Mouse (Mus musculus) ES-Bruce4 (cell line): ENCODE measurements around the gene Pdgfd.

ENCODE experiments used
- CTCF ChIP-seq: IDR thresholded peaks from one replicate; pipeline ENCODE4 v1.8.1; 2011; ENCODE audit warnings: low read depth, low read length
- POLR2A ChIP-seq: IDR thresholded peaks from one replicate; pipeline ENCODE4 v1.8.1; 2011; ENCODE audit warnings: low read length; ENCODE audit not compliant: insufficient read depth

DNA sequence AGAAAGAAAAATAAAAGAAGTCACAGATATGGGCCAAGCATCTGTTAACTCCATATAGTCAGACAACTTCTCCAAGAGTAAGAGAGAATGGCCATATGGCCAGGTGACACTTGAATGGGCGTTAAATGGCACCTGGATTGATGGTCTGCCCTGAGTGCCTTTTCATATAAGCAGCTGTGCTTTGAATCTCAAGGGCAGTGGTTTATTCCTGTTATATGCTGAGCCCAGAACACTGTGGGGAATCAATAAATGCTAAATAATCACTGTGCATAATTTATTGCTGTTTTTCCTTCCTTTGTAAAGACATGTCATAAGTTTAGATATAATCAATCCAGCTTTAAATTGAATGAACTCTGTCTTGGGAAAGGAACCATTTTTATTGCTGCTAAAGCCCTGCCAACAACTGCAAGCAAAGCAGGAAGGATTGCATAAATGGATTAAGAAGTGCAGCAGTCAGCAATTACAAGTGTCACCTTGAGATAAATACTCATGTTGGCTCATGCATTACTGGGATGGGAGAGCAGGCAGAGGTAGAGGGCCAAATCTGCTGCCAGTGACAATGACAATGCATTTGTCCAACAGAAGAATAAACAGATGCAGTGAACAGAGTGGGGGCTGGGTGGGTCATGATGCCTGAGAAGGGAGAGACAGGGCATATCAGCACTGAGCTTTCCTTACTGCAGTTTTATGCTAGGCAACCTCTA, 185.0 kb downstream of the Pdgfd start:
- TF ChIP-seq CTCF (no peak), POLR2A (no peak)
